Mouse (Mus musculus) ES-E14 (cell line): Measurements from ENCODE around the gene Nacc2. TPM values are rescaled to one million over a fixed set of nuclear protein-coding genes. Genes with fewer than 3 reads are reported as not detected.

Experiments
- DNase-seq: peaks from one replicate; pipeline ENCODE4 v3.0.0-alpha.2; 2013; ENCODE audit warnings: low read depth, low spot score
- H3K27ac ChIP-seq: 2 replicates; pipeline ENCODE4 v1.5.1; 2012; ENCODE audit warnings: low read depth, mild to moderate bottlenecking, low read length, moderate library complexity, mixed read lengths; ENCODE audit not compliant: poor library complexity, insufficient read depth, severe bottlenecking
- H3K36me3 ChIP-seq: 2 replicates; pipeline ENCODE4 v1.6.1; 2012; ENCODE audit warnings: mild to moderate bottlenecking, low read length, moderate library complexity, mixed read lengths; ENCODE audit not compliant: control insufficient read depth, poor library complexity, insufficient read depth, severe bottlenecking
- H3K4me1 ChIP-seq, 2 experiments: fragments of 150-350 bp in 1 of 2; sonication (generic) in 1 of 2; 2 replicates each; pipeline ENCODE4 v1.6.1; 2012; ENCODE audit warnings: low read length in 2 of 2, mild to moderate bottlenecking in 1 of 2, mixed read lengths in 1 of 2; ENCODE audit not compliant: control insufficient read depth in 2 of 2, insufficient read depth in 2 of 2, poor library complexity in 1 of 2
- H3K4me3 ChIP-seq, 2 experiments: fragments of 150-350 bp in 1 of 2; sonication (generic) in 1 of 2; 2 replicates each; pipeline ENCODE4 v1.5.1; 2012; ENCODE audit warnings: low read length in 2 of 2, low read depth in 1 of 2, mild to moderate bottlenecking in 1 of 2, mixed read lengths in 1 of 2; ENCODE audit not compliant: insufficient read depth in 1 of 2, poor library complexity in 1 of 2, severe bottlenecking in 1 of 2
- H3K9ac ChIP-seq: 2 replicates; pipeline ENCODE4 v1.6.1; 2012; ENCODE audit warnings: low read depth, mild to moderate bottlenecking, low read length, mixed read lengths; ENCODE audit not compliant: poor library complexity, insufficient read depth, severe bottlenecking
- H3K9me3 ChIP-seq: fragments of 150-350 bp; sonication (generic); 2 replicates; pipeline ENCODE4 v1.6.1; 2012; ENCODE audit warnings: low read depth, mild to moderate bottlenecking, low read length; ENCODE audit not compliant: control insufficient read depth, insufficient read depth
- CHD2 ChIP-seq: IDR thresholded peaks from 2 replicates; pipeline ENCODE4 v1.6.1; 2014; ENCODE audit warnings: mild to moderate bottlenecking, low read depth, low read length, inconsistent platforms
- HCFC1 ChIP-seq: IDR thresholded peaks from 2 replicates; pipeline ENCODE4 v1.6.1; 2012; ENCODE audit warnings: low read length, inconsistent platforms, borderline replicate concordance; ENCODE audit not compliant: insufficient read depth
- MAFK ChIP-seq: IDR thresholded peaks from 2 replicates; pipeline ENCODE4 v1.6.1; 2014; ENCODE audit warnings: mild to moderate bottlenecking, low read depth, low read length, inconsistent platforms; ENCODE audit not compliant: insufficient read depth
- ZC3H11A ChIP-seq: IDR thresholded peaks from 2 replicates; pipeline ENCODE4 v1.6.1; 2012; ENCODE audit warnings: low read depth, mild to moderate bottlenecking, inconsistent platforms, low read length, borderline replicate concordance
- ZNF384 ChIP-seq: IDR thresholded peaks from 2 replicates; pipeline ENCODE4 v1.6.1; 2012; ENCODE audit warnings: low read depth, low read length, inconsistent platforms
- in situ Hi-C, 2 experiments: fragments of 600-800 bp; cut with MboI; formaldehyde crosslinking; loops; one replicate each; pipeline ENCODE4 v1.15.1; 2025; ENCODE audit warnings: low sequenced_read_pairs in 2 of 2, inconsistent platforms in 1 of 2; ENCODE audit not compliant: unreplicated experiment in 2 of 2
- total RNA-seq: library from RNA; depleted of rRNA; stranded (reverse); fragments of 300-350 nt; gene quantifications from 2 replicates; pipeline ENCODE4 v1.2.3, GENCODE M21; 2012

Nacc2 gene
- total RNA-seq, 1 experiment = 4.8 TPM

DNA sequence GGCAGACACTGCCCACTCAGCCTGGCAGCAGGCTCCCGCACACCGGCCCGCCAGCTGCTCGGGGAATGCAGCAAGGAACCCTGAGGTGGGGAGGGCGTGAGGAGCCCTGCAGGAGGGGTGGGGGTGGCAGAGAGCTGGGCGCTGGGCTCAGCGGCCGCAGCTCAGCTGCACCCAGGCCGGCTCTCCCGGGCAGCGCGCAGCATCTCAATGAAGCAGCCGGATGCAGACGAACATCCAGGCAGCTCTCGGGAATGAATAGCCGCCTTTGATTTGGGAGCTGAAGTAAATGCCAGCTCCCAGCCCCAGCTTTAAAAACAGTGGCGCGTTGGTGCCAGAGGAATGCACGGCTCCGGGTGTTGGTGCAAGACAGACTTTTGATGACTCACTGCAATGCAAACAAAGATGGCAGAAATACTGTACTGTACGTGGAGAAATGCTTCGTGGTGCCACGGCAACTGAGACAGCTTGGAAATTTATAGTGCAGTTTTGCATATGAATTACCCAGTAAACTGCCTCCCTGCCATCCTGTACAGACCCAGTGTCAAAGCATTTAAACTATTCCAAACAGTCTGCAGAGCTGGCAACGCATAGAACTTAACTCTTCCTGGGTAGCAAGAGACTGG lies 31.1 kb downstream of the Nacc2 start:
- Histone ChIP-seq H3K4me3 (peak overlapping the region; percentile 51 to 69), H3K9ac (peak overlapping the region; percentile 14; the same call in 1 of the 2 replicates), H3K9me3 (no peaks in the 10 kb centered on the region), H3K27ac (no peak overlapping the region), H3K4me1 (peaks cover 2 to 5% of the 10 kb centered on the region in 2 experiments; a peak in 1 of 4 replicates), H3K36me3 (no peaks in the 10 kb centered on the region)
- TF ChIP-seq MAFK (0 out of 2 replicates have a peak, but pooled peaks have one; percentile 27), ZC3H11A (no peak), ZNF384 (no peak), CHD2 (no peak), HCFC1 (no peak)
- no peak for DNase-seq
- in situ Hi-C loops = no loop called here

DNA sequence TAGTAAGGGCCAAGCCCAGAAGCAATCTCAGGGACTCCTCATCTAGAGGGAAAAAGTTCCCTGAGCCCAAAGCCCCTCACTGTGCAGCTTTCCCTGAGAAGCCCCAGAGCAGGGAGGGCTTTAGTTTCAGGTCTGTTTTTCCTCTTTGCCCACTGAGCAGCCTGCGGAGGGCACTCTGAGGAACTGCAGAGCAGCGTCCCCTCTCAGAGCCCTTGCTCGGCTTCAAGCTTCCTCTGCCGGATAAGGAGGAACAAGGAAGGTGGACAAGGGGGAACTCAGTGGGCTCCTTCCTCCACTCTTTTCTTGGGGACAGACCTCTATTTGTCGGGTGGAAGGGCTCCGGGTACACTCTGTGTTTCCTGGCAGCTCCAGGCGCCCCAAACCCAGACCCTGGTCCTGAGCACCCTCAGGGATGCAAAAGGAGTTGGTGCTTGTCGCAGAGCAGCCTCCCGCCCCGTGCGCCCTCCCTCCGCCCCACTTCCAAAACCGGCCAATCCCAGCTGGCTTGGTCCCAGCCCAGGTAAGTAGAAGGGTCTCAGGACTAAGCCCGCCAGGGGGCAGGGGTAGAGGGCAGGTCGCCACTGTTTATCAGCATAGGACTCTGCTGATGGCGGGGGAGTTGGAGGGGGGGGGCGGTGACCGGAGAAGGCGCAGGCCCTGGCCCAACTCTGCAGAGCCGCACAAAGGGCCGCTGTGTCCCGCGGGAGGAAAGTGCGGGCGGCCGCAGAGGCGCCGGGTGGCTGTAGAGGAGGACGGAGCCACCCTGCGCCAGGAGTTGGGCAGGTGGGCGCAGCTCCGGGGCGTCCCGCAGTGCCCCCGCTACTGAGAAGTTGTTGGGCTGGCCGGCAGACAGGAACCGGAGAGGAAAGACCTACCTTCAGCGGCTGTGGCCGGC lies 31.9 kb downstream of the Nacc2 start:
- TF ChIP-seq ZC3H11A = no peak
- no peak for TF ChIP-seq ZNF384
- no peak for TF ChIP-seq MAFK
- TF ChIP-seq CHD2 = no peak
- no peak for TF ChIP-seq HCFC1
- DNase-seq = peak; percentile 47

DNA sequence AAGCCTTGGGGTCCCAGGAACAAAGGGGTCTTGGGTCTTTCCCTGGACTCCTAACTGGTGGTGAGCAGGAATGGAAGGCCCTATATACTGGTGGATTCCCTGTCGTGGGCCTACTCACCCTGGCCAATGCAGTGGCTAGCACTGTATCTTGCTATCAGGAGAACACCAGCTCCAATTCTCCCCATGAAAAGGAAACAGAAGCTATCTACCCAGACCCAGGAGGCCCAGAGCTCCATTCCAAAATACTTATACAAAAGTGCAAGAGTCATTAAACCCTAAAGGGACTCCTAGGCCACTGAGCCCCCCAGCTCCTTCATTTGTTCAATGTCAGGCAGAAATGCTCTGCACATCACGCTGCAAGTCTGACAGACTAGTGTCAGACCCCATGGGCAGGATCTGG lies 34.0 kb downstream of the Nacc2 start:
- no peak overlapping the region for H3K27ac ChIP-seq
- H3K36me3 ChIP-seq = no peaks in the 10 kb centered on the region
- DNase-seq = no peak
- no peak overlapping the region for H3K4me3 ChIP-seq
- H3K4me1 ChIP-seq = peaks cover 2 to 5% of the 10 kb centered on the region in 2 experiments; a peak in 1 of 4 replicates
- in situ Hi-C loops = no loop called here
- TF ChIP-seq CHD2 = no peak
- TF ChIP-seq HCFC1 = no peak
- no peak for TF ChIP-seq MAFK
- no peak for TF ChIP-seq ZC3H11A
- no peak for TF ChIP-seq ZNF384
- H3K9ac ChIP-seq = no peak overlapping the region
- no peaks in the 10 kb centered on the region for H3K9me3 ChIP-seq

More for the DNA sequence above, 31.9 kb downstream of the Nacc2 start:
- Histone ChIP-seq H3K36me3 (no peaks in the 10 kb centered on the region), H3K9ac (peak overlapping the region; percentile 14), H3K9me3 (no peaks in the 10 kb centered on the region), H3K27ac (no peak overlapping the region), H3K4me1 (peaks cover 2 to 5% of the 10 kb centered on the region in 2 experiments; a peak in 1 of 4 replicates), H3K4me3 (peak overlapping the region; percentile 51 to 69)
- in situ Hi-C loops = no loop called here

DNA sequence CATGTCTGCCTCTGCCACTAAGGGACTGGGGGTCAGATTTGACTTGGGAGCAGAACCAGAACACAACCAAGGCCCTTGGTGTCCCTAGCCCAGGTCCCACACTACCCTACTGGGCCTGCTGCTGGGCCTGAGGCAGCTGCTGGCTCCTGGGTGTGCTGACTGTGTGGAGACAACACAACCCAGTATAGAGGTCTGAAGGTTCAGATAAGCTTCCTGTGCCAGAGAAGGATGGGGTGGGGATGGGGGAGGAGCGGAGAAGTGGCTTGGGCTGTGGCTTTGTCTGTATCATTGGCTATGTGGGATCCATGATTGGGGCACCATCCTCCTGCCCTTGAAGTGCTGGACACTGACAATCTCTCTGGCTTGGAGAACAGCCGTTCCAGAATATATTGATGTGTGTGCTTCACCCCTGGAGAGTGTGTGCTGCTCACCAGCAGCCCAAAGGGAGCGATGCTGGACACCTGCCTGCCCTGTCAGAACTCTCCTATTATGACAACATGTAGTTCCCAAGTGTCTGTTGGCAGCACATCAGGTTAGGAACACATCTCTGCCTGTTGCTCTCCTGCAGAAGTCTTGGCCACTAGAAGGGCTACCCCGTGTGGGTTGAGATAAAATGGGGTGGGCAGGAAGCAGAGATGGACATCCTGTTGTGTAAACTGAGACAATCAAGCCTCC lies 36.0 kb downstream of the Nacc2 start:
- in situ Hi-C loops = no loop called here
- TF ChIP-seq ZC3H11A (no peak), CHD2 (no peak), MAFK (no peak), ZNF384 (no peak), HCFC1 (no peak)
- H3K9ac ChIP-seq = no peak overlapping the region
- H3K9me3 ChIP-seq = no peaks in the 10 kb centered on the region
- no peaks in the 10 kb centered on the region for H3K36me3 ChIP-seq
- no peak overlapping the region for H3K4me3 ChIP-seq
- DNase-seq = no peak
- H3K27ac ChIP-seq = no peak overlapping the region
- H3K4me1 ChIP-seq = 0 out of 4 replicates have a peak, but pooled peaks cover 0 to 2% of the 10 kb centered on the region in 2 experiments
